Mouse (Mus musculus): ENCODE data around the gene Map3k12. TPM values are rescaled to one million over a fixed set of nuclear protein-coding genes. Genes with fewer than 3 reads are reported as not detected.

Gene Map3k12
- polyA plus RNA-seq (2012; rRNA removed): 1.8 and 2.4 TPM in 2 replicates

DNA sequence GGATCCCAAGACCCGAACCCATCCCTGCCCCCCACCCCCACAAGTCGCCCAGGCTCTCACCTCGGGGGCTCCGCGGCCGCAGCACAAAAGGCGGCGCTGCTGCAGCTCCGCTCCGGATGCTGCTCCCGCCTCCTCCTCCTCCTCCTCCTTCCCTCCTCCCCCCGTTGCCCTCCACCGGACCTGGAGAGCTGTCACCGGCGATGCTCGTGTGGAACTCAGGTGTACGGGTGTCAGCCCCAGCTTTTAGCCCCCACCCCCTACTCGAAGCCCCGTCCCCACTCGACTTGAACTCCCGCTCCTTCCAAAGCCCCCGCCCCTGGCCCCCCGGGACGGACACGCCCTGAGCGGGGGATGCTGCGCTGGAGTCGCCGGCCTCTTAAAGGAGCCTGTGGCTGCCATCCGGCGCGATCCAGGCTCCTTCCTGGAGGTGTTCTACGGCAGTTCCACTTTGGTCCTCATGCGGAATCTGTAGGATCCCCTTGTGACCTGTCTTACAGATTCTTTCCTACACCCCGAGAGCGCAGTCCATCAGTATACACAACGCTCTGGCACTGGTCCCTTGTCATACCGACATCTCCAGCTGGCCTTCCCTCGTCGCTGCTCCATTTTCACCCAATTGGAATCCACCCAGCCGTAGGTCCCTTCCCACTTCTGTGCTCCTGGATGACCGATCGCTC, at the start of gene Map3k12:
Gene Map3k12, minus strand, starts transcription at position 337 of the 677 bp plus-strand sequence.

DNA sequence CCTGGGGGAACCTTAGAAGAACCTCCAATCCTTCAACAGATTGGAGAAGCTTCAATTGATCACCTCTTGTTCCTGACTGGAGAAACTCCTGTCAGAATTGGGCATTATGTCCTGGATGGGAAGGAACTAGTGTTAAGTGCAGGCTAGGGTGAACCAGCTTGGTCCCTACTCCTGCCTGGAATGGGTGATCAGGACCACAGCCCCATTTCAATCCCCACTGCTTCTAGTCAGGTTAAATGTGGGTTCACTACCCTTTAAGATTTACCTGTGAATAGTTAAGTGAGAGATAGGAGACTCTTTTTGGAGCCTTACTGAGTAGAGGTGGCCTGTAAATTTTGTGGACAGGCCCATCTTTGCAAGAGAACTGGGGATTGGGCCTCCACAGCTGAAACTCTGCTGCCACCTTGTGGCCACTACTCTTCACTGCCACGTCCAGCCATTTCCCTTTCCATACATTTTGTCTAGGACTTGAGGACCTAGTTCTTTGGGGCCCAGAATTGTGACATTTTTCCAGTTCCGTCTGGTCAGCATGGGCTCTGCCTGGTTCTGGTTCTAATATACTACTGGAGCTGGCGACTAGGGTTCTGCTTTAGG, 8.1 kb upstream of the Map3k12 start, which contains the start of gene Npff:
Gene Npff, minus strand, starts transcription at position 51 of the 594 bp plus-strand sequence.

DNA sequence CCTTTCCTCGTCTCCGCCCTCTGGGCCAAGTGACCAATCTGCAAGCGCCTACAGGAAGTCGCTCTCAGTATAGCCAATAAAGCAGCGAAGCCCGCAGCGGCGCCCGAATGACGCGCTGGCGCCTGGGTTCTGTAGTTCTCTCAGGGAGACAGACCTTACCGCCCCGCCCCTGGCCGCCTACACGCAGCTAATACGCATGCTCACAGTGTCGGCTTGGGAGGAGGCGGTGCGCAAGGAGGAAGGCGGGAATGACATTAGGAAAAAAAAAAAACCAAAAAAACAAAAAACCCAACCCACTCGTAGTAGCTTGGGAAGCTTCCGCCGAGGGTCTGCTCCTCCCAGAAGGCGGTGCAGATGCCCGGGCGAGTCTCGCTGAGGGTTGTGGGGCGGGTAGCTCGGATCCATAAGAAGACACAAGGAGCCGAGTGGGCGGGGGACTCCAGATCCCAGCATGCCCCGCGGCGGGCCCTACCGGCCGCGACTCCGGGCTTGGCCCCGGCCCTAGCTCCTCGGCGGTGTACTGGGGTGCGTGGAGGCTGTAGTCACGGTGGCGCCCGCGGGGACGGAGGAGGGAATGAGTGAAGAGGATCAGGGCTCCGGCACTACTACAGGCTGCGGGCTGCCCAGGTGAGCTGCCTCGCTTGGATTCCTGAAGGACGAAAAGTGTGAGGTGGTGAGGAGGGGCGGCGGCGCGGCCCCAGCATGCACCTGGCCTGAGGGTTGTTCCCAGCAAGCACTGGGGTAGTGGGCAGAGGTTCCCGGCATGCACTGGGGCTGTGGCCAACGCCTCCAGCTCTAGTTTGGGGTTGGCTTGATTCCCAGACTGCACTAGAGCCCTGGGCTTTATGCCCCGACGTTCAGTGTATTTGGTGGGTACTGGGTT, 1.4 kb upstream of the Map3k12 start, which contains the start of gene Tarbp2:
Gene Tarbp2, plus strand, starts transcription at position 217 of the 883 bp plus-strand sequence.

DNA sequence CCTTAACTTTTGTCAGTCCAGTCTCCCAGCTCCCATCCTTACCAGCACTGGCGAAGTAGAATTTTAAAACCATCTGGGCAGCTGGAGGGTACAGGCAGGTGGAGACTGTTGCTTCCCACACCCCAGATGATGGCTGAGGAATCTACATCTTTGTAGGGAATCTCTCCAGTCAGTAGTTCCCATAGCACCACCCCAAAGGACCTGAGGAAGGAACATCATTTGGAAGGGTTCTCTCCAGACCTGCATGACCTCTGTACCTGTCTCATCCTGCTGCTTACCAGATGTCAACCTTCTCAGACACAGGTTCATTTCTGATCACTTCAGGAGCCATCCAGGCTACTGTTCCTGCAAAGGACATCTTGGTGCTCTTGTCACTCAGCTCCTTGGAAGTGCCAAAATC, 13.4 kb downstream of the Map3k12 start, which contains the start of gene Gm10337:
Gene Gm10337, plus strand, starts transcription at position 276 of the 400 bp plus-strand sequence.

DNA sequence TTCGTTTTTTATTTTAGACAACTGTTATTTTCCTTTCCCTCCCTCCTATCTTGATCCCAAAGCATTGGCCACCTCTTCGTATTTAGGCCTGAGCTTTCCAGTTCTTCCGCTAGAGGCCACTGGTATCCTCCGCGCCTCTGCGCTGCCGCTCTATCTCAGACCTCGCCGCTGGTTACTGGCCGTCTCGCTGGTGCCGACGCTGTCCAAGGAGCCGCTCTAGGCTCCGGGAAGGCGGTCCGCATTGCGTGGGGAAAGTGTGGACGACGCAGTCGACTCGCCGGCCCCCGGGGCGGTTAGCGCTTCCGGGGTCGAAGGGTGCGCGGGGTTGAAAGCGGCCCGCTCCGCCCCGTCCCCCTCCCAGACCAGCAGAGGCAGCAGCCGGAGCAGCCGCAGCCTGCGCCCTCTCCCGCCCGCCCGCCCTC, 46.7 kb downstream of the Map3k12 start, which contains the start of gene Pcbp2:
Gene Pcbp2, plus strand, starts transcription at position 357 of the 422 bp plus-strand sequence.

DNA sequence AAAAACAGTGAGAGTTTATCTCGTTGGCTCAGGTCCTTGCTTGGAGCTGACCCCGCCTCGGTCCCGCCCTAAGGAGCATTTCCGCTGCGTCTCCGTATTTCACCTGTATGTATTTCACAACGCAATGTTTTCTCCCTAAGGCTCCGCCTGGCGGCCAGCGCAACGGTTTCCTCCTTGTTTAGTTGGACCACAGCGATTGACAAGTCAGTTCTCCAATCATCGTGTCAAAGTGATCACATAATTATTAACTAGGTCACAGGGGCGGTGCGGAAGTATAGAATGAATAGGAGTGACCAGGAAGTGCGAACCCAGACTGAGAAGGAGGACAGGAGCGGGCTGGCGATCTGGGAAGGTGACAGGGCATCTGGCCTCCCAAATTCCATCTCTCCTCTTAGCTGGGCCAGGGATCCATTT, 58.0 kb downstream of the Map3k12 start, which contains the start of gene Prr13:
Gene Prr13, plus strand, starts transcription at position 125 of the 414 bp plus-strand sequence.

Other genes with a start within 250 kb of the Map3k12 start
- gene Gm9918, start 246.5 kb downstream of the Map3k12 start, polyA plus RNA-seq (2012; rRNA removed): 0.06 TPM in 2 replicates
- gene Mfsd5, start 237.6 kb downstream of the Map3k12 start, polyA plus RNA-seq (2012; rRNA removed): 57.4 and 84.1 TPM in 2 replicates
- gene Espl1, start 220.8 kb downstream of the Map3k12 start, polyA plus RNA-seq (2012; rRNA removed): 2.2 and 4.3 TPM in 2 replicates
- gene Pfdn5, start 190.9 kb downstream of the Map3k12 start, polyA plus RNA-seq (2012; rRNA removed): 10.2 and 10.5 TPM in 2 replicates
- 24.7 and 27.7 TPM in 2 replicates for gene Myg1, start 185.4 kb downstream of the Map3k12 start, polyA plus RNA-seq (2012; rRNA removed)
- 22.6 and 24.0 TPM in 2 replicates for gene Aaas, start 166.3 kb downstream of the Map3k12 start, polyA plus RNA-seq (2012; rRNA removed)
- gene Sp7, start 149.9 kb downstream of the Map3k12 start, polyA plus RNA-seq (2012; rRNA removed): 0.05 and 0.10 TPM in 2 replicates
- gene Sp1, start 110.9 kb downstream of the Map3k12 start, polyA plus RNA-seq (2012; rRNA removed): 2.7 and 7.2 TPM in 2 replicates
- 2.6 and 6.6 TPM in 2 replicates for gene Amhr2, start 71.7 kb downstream of the Map3k12 start, polyA plus RNA-seq (2012; rRNA removed)
- 485 and 586 TPM in 2 replicates for gene Prr13, start 58.0 kb downstream of the Map3k12 start, polyA plus RNA-seq (2012; rRNA removed)
- 195 and 199 TPM in 2 replicates for gene Pcbp2, start 46.5 kb downstream of the Map3k12 start, polyA plus RNA-seq (2012; rRNA removed)
- gene Gm10337, start 13.3 kb downstream of the Map3k12 start, polyA plus RNA-seq (2012; rRNA removed): not detected in 2 replicates
- gene Tarbp2, start 1.1 kb upstream of the Map3k12 start, polyA plus RNA-seq (2012; rRNA removed): 52.2 and 62.0 TPM in 2 replicates
- gene Npff, start 7.9 kb upstream of the Map3k12 start, polyA plus RNA-seq (2012; rRNA removed): 2.6 and 5.3 TPM in 2 replicates
- not detected in 2 replicates for gene Gm28047, start 108.0 kb upstream of the Map3k12 start, polyA plus RNA-seq (2012; rRNA removed)
- gene Atf7, start 108.4 kb upstream of the Map3k12 start, polyA plus RNA-seq (2012; rRNA removed): 15.2 and 41.1 TPM in 2 replicates
- gene Atp5g2, start 155.3 kb upstream of the Map3k12 start, polyA plus RNA-seq (2012; rRNA removed): 463 and 574 TPM in 2 replicates
- 13.2 and 17.4 TPM in 2 replicates for gene Calcoco1, start 205.1 kb upstream of the Map3k12 start, polyA plus RNA-seq (2012; rRNA removed)